In genomic region chr8:24724886-24725626, GRCm38 (mm10) we compare ENCODE assay signal across 26 mouse cellular contexts. TPM values are rescaled to one million over a fixed set of nuclear protein-coding genes. Genes with fewer than 3 reads are reported as not detected.
DNase-seq lines count a peak whose midpoint lies in the region; ATAC-seq and TF ChIP-seq lines count a peak whose summit lies in the region.
"Had no signal": no experiment of that assay in that cellular context is flagged by ENCODE, and none has a peak within 500 bp of the region (broad histone marks: within the 10 kb centered on the region; RNA-seq: fewer than 3 reads in every experiment).

No protein-coding gene starts in this region.

- dilution Hi-C loops in CH12.LX (cut with MboI; ENCODE audit: extremely low pct_ligation_motif_present, extremely low pct_unique_long_range_greater_than_20kb, low sequenced_read_pairs), result no loop called here

- no peak overlapping the region for H3K27ac ChIP-seq in intestine, embryonic 15.5 days
- H3K27ac ChIP-seq in intestine, embryonic 16.5 days (ENCODE audit: low read length), result no peak overlapping the region
- peak overlapping the region; percentile 89 for H3K27ac ChIP-seq in CH12.LX (ENCODE audit: insufficient read depth, low read depth)
- no peak overlapping the region for H3K27ac ChIP-seq in lung, embryonic 15.5 days
- H3K27ac ChIP-seq: embryonic facial prominence, embryonic 12.5 days; forebrain, embryonic 12.5 days; hindbrain, embryonic 10.5 days; limb, embryonic 15.5 days; neural tube, embryonic 12.5 days had no signal

- no peak for DNase-seq in CH12.LX (ENCODE audit: extremely low read depth)
- peak; percentile 60 for DNase-seq in lung, postnatal 36 days
- no peak for DNase-seq in adrenal gland, adult 8-10 months
- DNase-seq in natural killer cell, adult 2 months (ENCODE audit: low spot score in 2 of 2), result no peak
- DNase-seq: cerebellum, adult 2 months; gastrocnemius, postnatal 36 days; kidney, postnatal 4 days; midbrain, embryonic 14.5 days; right cerebral cortex, postnatal 25 days; spleen, adult 18-20 months had no signal

- H3K36me3 ChIP-seq in intestine, embryonic 15.5 days, result no peaks in the 10 kb centered on the region
- no peaks in the 10 kb centered on the region for H3K36me3 ChIP-seq in intestine, embryonic 16.5 days (ENCODE audit: control insufficient read depth, insufficient read depth, low read length)
- no peaks in the 10 kb centered on the region for H3K36me3 ChIP-seq in CH12.LX (replicated peaks in 1 of 2; ENCODE audit: control insufficient read depth in 1 of 2, insufficient read depth in 1 of 2, low read length in 1 of 2)
- H3K36me3 ChIP-seq in lung, embryonic 15.5 days, result no peaks in the 10 kb centered on the region
- H3K36me3 ChIP-seq: embryonic facial prominence, embryonic 12.5 days; forebrain, embryonic 12.5 days; hindbrain, embryonic 10.5 days; limb, embryonic 15.5 days; neural tube, embryonic 12.5 days had no signal

- H3K4me2 ChIP-seq in intestine, embryonic 15.5 days (replicated peaks), result no peak overlapping the region
- H3K4me2 ChIP-seq in intestine, embryonic 16.5 days (ENCODE audit: low read depth, low read length), result no peak overlapping the region
- H3K4me2 ChIP-seq in CH12.LX (ENCODE audit: insufficient read depth, low read depth, poor library complexity, severe bottlenecking), result peak overlapping the region; percentile 23
- peak overlapping the region; percentile 25 for H3K4me2 ChIP-seq in lung, embryonic 15.5 days
- H3K4me2 ChIP-seq: embryonic facial prominence, embryonic 12.5 days; forebrain, embryonic 12.5 days; limb, embryonic 15.5 days; neural tube, embryonic 12.5 days had no signal

- ATAC-seq in intestine, embryonic 15.5 days, result peak; percentile 25; the same call in 1 of the 2 replicates
- ATAC-seq in intestine, embryonic 16.5 days, result no peak
- ATAC-seq in lung, embryonic 15.5 days (ENCODE audit: borderline replicate concordance, extremely low read depth, low FRiP score, low TSS enrichment), result peak; percentile 80
- ATAC-seq: hindbrain, embryonic 16.5 days; intestine, postnatal 0 days had no signal

- no peak for TF ChIP-seq EP300 in CH12.LX (IDR thresholded peaks at IDR 0.05; ENCODE audit: low read length)

- H3K9ac ChIP-seq in intestine, embryonic 15.5 days, result no peak overlapping the region
- H3K9ac ChIP-seq in intestine, embryonic 16.5 days (ENCODE audit: low read depth, low read length), result no peak overlapping the region
- H3K9ac ChIP-seq in CH12.LX (ENCODE audit: insufficient read depth, low read depth), result peak overlapping the region; percentile 52; the same call in 1 of the 2 replicates
- H3K9ac ChIP-seq in lung, embryonic 15.5 days, result no peak overlapping the region
- H3K9ac ChIP-seq: embryonic facial prominence, embryonic 12.5 days; forebrain, embryonic 12.5 days; limb, embryonic 15.5 days; neural tube, embryonic 12.5 days had no signal

- in situ Hi-C loops in CH12.LX (cut with MboI; ENCODE audit: low pct_ligation_motif_present, low pct_unique_long_range_greater_than_20kb, low sequenced_read_pairs), result no loop called here

- H3K4me1 ChIP-seq in intestine, embryonic 15.5 days (replicated peaks), result no peaks in the 10 kb centered on the region
- 0 out of 2 replicates have a peak, but pooled peaks cover 3% of the 10 kb centered on the region for H3K4me1 ChIP-seq in intestine, embryonic 16.5 days (ENCODE audit: control insufficient read depth, insufficient read depth, low read length)
- H3K4me1 ChIP-seq in CH12.LX (ENCODE audit: control insufficient read depth in 1 of 2, insufficient read depth in 2 of 2), result peaks cover 0 to 8% of the 10 kb centered on the region in 2 experiments; a peak in 2 of 4 replicates
- H3K4me1 ChIP-seq in lung, embryonic 15.5 days, result peaks cover 21% of the 10 kb centered on the region
- H3K4me1 ChIP-seq: forebrain, embryonic 12.5 days; neural tube, embryonic 12.5 days had no signal

- no peak for TF ChIP-seq RAD21 in CH12.LX (IDR thresholded peaks at IDR 0.05; ENCODE audit: low read depth, low read length)

- H3K9me3 ChIP-seq in intestine, embryonic 15.5 days, result no peaks in the 10 kb centered on the region
- no peaks in the 10 kb centered on the region for H3K9me3 ChIP-seq in intestine, embryonic 16.5 days (ENCODE audit: control insufficient read depth, low read length)
- H3K9me3 ChIP-seq in CH12.LX (replicated peaks; ENCODE audit: low read length), result no peaks in the 10 kb centered on the region
- no peaks in the 10 kb centered on the region for H3K9me3 ChIP-seq in lung, embryonic 15.5 days
- H3K9me3 ChIP-seq: embryonic facial prominence, embryonic 12.5 days; forebrain, embryonic 12.5 days; hindbrain, embryonic 10.5 days; limb, embryonic 15.5 days; neural tube, embryonic 12.5 days had no signal

- no peak overlapping the region for H3K4me3 ChIP-seq in intestine, embryonic 15.5 days (replicated peaks)
- no peak overlapping the region for H3K4me3 ChIP-seq in intestine, embryonic 16.5 days (ENCODE audit: low read length)
- H3K4me3 ChIP-seq in CH12.LX (replicated peaks in 1 of 3; ENCODE audit: low read depth in 2 of 3, low read length in 2 of 3, poor library complexity in 1 of 3), result peak overlapping the region; percentile 1 to 68 (median 33)
- H3K4me3 ChIP-seq in lung, embryonic 15.5 days, result no peak overlapping the region
- H3K4me3 ChIP-seq: embryonic facial prominence, embryonic 12.5 days; forebrain, embryonic 12.5 days; hindbrain, embryonic 10.5 days; limb, embryonic 15.5 days; neural tube, embryonic 12.5 days had no signal

- WGBS in intestine, embryonic 15.5 days, result 47% methylated on average over 16 of the region's 16 CpGs
- 46% methylated on average over 16 of the region's 16 CpGs for WGBS in intestine, embryonic 16.5 days
- 26% methylated on average over 16 of the region's 16 CpGs for WGBS in lung, embryonic 15.5 days

- H3K79me2 ChIP-seq in CH12.LX (replicated peaks; ENCODE audit: control insufficient read depth, extremely low read depth, insufficient read depth, poor library complexity, severe bottlenecking), result no peaks in the 10 kb centered on the region

- peak; percentile 54; the same call in 1 of the 2 replicates for TF ChIP-seq POLR2A in CH12.LX (IDR thresholded peaks at IDR 0.05; ENCODE audit: low read depth, low read length)

- no peaks in the 10 kb centered on the region for H3K27me3 ChIP-seq in intestine, embryonic 15.5 days (replicated peaks)
- no peaks in the 10 kb centered on the region for H3K27me3 ChIP-seq in intestine, embryonic 16.5 days (replicated peaks; ENCODE audit: control insufficient read depth, insufficient read depth, low read length)
- no peaks in the 10 kb centered on the region for H3K27me3 ChIP-seq in CH12.LX (replicated peaks)
- H3K27me3 ChIP-seq in lung, embryonic 15.5 days, result no peaks in the 10 kb centered on the region
- H3K27me3 ChIP-seq: embryonic facial prominence, embryonic 12.5 days; forebrain, embryonic 12.5 days; limb, embryonic 15.5 days; neural tube, embryonic 12.5 days had no signal

- TF ChIP-seq CTCF in CH12.LX (conservative IDR thresholded peaks at IDR 0.05 in 1 of 2, IDR thresholded peaks at IDR 0.05 in 1 of 2; ENCODE audit: low read depth in 2 of 2, low read length in 2 of 2), result no peak

TF ChIP-seq in CH12.LX, 34 proteins besides CTCF, POLR2A, EP300 and RAD21:
- TF ChIP-seq IRF4 (IDR thresholded peaks at IDR 0.05; ENCODE audit: low read depth, low read length), result no peak
- peak; percentile 53 for TF ChIP-seq MAX (IDR thresholded peaks at IDR 0.05; ENCODE audit: low read length)
- TF ChIP-seq POLR2AphosphoS2 (IDR thresholded peaks at IDR 0.05; ENCODE audit: low read depth, low read length), result no peak
- TF ChIP-seq ELF1 (IDR thresholded peaks at IDR 0.05; ENCODE audit: low read depth, low read length), result no peak
- peak; percentile 39; the same call in 1 of the 2 replicates for TF ChIP-seq USF2 (conservative IDR thresholded peaks at IDR 0.05; ENCODE audit: low read depth, low read length)
- no peak for TF ChIP-seq SIN3A (IDR thresholded peaks at IDR 0.05; ENCODE audit: low read length)
- no peak for TF ChIP-seq RCOR1 (conservative IDR thresholded peaks at IDR 0.05; ENCODE audit: low read depth, low read length)
- peak; percentile 78 for TF ChIP-seq MXI1 (IDR thresholded peaks at IDR 0.05; ENCODE audit: low read depth, low read length)
- peak; percentile 44 for TF ChIP-seq USF1 (IDR thresholded peaks at IDR 0.05; ENCODE audit: low read depth, low read length)
- no peak for TF ChIP-seq JUND (conservative IDR thresholded peaks at IDR 0.05; ENCODE audit: low read depth, low read length)

RNA-seq across cellular contexts. Expression of gene Adam3, which starts 0.6 kb away (rescaled TPM):
- 0.15 and 0.16 TPM in 2 replicates for polyA plus RNA-seq in intestine, embryonic 15.5 days (2015; fragmentation: Nextera tagmentation; extraction: Ambion mirVana)
- not detected in 2 replicates for polyA plus RNA-seq in intestine, embryonic 16.5 days (2015; fragmentation: Nextera tagmentation; extraction: Ambion mirVana)
- total RNA-seq in CH12.LX (2012; rRNA removed) (2.6 and 3.9 TPM in 2 replicates), CH12.LX (2014; rRNA removed) (0.26 and 0.62 TPM in 2 replicates)
- polyA plus RNA-seq in CH12.LX (2012; ENCODE audit: insufficient read length, low read depth), result 0.81 and 0.97 TPM in 2 replicates
- polyA plus RNA-seq in lung, embryonic 15.5 days (2015; fragmentation: Nextera tagmentation; extraction: Ambion mirVana), result 0.37 TPM in 1 of 2 replicates, not detected in the other
- not detected for total RNA-seq in adrenal gland, adult 8-10 months (2022)
- total RNA-seq: adrenal gland, adult 18-20 months; gastrocnemius, postnatal 36 days; heart, adult 8-10 months; left cerebral cortex, adult 18-20 months; left cerebral cortex, postnatal 25 days; megakaryocyte-erythroid progenitor cell, adult 5-6 weeks had no signal
- polyA plus RNA-seq: forebrain, embryonic 12.5 days; heart, postnatal 0 days; hindbrain, embryonic 10.5 days; neural tube, embryonic 12.5 days had no signal

Comparison
In these comparisons a context has a peak if more than half of its experiments do, and no peak if none do; other contexts are left out.
1. H3K4me2 ChIP-seq: peak in CH12.LX (single experiment) and lung, embryonic 15.5 days (single experiment); none in intestine, embryonic 15.5 days (single experiment) and intestine, embryonic 16.5 days (single experiment).
2. H3K4me3 ChIP-seq: peak in CH12.LX (3 of 3); none in intestine, embryonic 15.5 days (single experiment), intestine, embryonic 16.5 days (single experiment) and lung, embryonic 15.5 days (single experiment).